Mouse (Mus musculus) large intestine, adult 2 months (tissue): ENCODE data around the gene Chd2. TPM values are rescaled to one million over a fixed set of nuclear protein-coding genes. Genes with fewer than 3 reads are reported as not detected.
"Not testable (repeated sequence)": the region's sequence is repeated elsewhere in the genome, so short reads cannot be mapped to it uniquely, and the experiment has no call there.

Experiments
- DNase-seq: peaks from one replicate; pipeline ENCODE4 v3.0.0-alpha.2; 2012; ENCODE audit warnings: low read depth, low spot score
- whole genome bisulfite sequencing: fragments of 180-500 bp; shearing (Covaris S2); methylation state at CpG from one replicate; pipeline ENCODE4 v1.1.7; 2018; 5-methylcytosine and 5-hydroxymethylcytosine counted together
- polyA plus RNA-seq: library from polyadenylated mRNA; depleted of rRNA; stranded (reverse); fragments of >200 nt; gene quantifications from 2 replicates; pipeline ENCODE4 v1.2.3, GENCODE M21; 2012

The Chd2 gene
- polyA plus RNA-seq, 1 experiment: 14.6 TPM

GRCm38 (mm10) chr7:73527225-73527624, 14.4 kb downstream of the Chd2 start:
- WGBS: 76% methylated on average over 4 of the region's 4 CpGs
- no peak for DNase-seq

DNA sequence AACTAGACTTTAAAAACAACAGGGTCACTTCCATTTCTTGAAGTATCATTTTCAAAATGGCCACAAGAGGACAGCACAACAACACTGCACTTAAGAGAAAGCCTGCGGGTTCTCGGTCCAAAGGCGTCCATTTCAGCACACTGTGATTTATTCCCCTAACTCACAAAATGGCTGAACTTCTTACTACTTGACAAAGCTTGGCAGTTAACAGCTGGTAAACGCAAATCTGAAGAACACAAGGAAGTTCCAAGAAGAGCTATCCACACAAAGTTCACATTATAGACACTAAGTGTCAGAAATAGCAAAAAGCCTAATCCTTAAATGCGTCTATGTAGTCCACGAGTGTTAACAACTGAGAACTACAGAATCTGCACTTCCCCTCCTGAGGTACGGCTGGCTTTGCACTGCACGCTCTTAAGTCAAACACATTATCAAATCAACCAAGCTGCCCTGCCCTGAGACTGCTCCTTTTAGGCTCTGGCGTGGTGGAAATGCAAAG, 17.1 kb downstream of the Chd2 start:
- 7% methylated on average over 9 of the region's 9 CpGs for WGBS
- no peak for DNase-seq

- 59% methylated on average over 1 of the region's 1 CpGs for WGBS
Measured at GRCm38 (mm10) chr7:73523608-73524259, 17.9 kb downstream of the Chd2 start.

DNA sequence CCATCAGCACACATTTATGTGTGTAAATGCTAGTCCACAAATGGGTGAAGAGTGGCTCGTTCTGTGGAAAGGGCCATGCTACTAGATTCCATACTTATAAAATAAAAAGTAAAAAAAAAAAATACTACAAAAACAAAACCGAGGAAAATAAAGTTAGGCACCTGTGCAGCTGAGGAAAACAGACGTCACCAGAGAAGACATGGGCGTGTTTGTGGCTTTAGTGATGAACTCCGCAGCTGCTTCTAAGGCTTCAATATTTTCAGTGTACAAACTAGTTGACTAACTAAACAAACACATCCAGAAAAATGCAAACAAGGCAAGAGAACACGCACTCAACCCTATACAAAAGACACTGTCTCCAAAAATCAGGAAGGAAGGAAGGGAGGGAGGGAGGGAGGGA, 18.4 kb downstream of the Chd2 start:
- DNase-seq: no peak
- WGBS: 54% methylated on average over 6 of the region's 6 CpGs

More at GRCm38 (mm10) chr7:73523608-73524259, 17.9 kb downstream of the Chd2 start:
- no peak for DNase-seq

DNA sequence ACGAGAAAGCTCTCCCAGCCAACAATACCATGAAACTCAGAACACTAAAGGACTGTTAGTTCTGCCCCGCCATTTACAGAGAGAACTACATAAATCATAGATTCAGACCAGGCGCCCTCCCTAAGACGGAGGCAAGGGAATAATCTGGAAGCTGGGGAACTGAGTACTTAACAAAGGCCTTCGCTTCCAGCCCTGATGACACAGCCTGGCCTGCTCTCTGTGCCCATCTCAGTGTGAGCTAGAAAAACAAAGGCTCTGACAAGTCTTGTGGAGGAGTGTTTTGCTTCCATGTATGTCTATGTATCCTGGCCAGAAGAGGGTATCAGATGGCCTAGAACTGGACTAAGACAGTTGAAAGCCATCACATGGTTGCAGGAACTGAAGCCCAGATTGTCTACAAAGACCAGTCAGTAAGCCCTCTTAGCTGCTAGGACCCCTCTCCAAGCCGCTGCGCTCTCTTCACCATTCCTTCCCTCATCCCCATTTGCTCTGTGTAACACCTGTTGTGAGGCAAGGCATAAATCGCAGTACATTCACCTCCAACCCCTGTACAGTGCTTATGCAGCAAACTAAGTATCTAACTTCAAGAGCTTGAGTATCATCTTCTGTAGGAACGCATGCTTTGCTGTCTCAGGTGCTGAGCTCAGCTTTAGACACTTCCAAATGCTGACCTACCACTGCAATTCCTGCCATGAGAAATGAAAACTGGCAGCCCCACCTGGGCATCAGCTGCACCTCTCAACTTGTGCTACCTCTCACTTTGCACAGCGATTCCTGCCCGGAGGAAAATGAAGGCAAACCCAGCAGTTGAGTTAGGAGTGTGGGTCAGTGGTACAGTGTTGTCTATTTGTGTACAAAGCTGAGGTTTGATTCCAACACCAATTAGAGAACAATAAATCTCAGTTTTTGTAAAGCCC, 20.1 kb downstream of the Chd2 start:
- DNase-seq: no peak
- WGBS: 88% methylated on average over 11 of the region's 11 CpGs

DNA sequence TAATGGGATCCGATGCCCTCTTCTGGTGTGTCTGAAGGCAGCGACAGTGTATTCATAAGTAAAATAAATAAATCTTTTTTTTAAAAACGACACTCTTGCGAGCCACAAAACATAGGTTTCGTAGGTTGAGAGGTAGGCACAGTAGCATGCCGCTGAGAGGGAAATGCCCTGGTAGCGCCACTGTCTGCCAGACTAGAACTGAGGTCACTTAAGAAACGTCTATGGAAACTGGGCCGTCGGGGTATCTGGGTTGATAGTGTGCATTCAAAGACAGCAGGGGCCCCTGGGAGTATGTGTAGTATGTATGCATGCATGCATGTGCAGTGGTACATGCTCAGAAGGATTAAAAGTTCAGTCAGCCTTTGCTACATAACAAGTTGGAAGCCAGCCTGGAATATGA, 21.4 kb downstream of the Chd2 start:
- DNase-seq: no peak
- WGBS: 90% methylated on average over 10 of the region's 10 CpGs

- WGBS: 90% methylated on average over 16 of the region's 16 CpGs
- DNase-seq: no peak
Measured at GRCm38 (mm10) chr7:73519060-73519796, 22.4 kb downstream of the Chd2 start.

DNA sequence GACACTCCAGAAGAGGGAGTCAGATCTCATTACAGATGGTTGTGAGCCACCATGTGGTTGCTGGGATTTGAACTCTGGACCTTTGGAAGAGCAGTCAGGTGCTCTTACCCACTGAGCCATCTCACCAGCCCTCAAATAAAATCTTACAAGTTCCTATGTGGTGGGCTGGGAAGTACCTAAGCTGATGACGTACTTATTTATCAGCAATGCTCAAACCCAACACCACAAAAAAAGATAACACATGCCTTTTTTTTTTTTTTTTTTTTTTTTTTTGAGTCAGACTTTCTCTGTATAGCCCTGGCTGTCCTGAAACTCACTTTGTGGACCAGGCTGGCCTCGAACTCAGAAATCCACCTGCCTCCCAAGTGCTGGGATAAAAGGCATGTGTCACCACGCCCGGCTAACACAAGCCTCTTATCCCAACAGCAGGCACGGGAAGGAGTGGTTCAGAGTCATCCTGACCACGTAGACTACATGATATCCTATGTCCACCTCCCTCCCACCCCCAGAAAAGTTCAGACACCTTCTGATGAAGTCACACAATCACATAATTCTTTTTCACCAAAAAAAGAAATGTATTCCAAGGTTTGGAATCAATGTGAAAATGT, 23.2 kb downstream of the Chd2 start:
- not testable (repeated sequence) for DNase-seq
- WGBS: 85% methylated on average over 6 of the region's 6 CpGs

DNA sequence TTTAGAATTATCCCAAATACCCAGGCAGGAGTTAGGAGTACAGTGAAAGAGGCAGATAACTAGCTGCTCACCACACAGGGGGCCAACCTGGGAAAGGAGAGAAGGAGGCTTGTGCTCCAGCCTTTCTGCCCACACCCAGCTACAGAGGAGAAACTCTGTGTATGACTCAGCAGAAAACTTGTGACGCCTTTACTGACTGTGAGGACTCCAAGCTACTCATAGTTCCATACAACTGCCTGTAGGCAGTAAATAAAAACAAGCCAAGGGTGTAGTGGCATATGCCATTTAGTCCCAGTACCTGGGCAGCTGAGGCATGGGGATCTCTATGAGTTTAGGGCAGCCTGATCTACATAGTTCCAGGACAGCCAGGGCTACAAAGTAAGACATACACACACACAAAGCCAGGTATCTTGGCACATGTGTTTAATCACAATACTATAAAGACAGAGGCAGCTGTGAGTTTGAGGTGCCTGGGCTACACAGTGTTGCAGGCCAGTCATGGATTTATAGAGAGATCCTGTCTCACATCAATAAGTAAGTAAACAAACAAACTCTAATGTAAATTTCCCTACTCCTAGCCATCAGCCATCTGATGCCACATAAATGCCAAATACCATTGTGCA, 24.1 kb downstream of the Chd2 start:
- WGBS: 10% methylated on average over 1 of the region's 1 CpGs
- no peak for DNase-seq

DNA sequence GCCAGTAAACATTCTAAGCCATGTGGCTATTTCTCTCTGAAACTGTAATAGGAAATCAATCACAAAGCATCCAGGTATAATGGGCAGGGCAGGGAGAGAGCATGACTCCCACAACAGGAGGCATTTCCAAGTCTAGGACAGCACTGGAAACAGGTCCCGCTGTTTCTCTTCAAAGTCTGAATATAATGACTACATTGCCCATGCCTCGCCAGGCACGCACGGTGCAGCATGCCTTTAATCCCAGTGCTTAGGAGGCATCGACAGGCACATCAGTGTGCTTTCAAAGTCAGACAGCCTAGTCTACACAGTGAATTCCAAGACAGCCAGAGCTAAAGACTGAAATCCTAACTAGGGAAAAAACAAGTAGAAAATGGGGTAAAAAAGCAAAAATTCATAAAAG, 24.8 kb downstream of the Chd2 start:
- DNase-seq: no peak
- WGBS: 67% methylated on average over 5 of the region's 5 CpGs

DNA sequence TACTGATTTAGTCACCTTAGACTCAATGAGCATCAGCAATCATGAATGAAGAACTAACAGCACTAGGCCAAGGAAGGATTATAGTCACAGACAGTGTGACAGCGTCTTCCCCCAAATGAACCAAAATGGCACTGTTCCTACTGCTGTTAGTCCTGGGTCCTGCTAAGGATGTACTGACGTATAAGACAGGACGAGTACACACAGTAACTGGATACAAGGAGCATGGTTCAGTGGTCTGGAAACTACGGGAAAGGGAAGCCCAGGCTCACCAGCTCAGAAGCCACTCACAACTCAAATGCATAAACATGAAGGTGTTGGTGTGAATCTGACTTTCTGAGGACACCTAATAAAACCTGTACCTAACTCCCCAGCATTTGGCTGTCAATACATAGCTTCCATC, 27.1 kb downstream of the Chd2 start:
- no peak for DNase-seq
- 92% methylated on average over 4 of the region's 4 CpGs for WGBS

DNA sequence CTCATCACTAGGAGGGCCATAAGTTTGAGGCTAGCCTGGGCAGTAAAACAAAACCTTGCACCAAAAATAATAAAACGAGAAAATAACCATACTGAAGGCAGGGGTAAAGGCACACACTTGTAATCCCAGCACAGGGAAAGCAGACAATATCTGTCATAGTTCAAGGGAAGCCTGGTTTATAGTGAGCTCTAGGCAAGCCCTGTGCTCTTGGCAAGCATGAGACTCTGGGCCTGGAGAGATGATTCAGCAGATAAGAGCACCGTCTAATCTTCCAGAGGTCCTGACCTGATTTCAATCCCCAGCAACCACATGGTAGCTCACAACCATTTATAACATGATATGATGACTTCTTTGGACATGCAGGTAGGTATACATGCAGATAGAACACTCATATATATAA, 29.2 kb downstream of the Chd2 start:
- WGBS: 44% methylated on average over 2 of the region's 2 CpGs
- DNase-seq: no peak

DNA sequence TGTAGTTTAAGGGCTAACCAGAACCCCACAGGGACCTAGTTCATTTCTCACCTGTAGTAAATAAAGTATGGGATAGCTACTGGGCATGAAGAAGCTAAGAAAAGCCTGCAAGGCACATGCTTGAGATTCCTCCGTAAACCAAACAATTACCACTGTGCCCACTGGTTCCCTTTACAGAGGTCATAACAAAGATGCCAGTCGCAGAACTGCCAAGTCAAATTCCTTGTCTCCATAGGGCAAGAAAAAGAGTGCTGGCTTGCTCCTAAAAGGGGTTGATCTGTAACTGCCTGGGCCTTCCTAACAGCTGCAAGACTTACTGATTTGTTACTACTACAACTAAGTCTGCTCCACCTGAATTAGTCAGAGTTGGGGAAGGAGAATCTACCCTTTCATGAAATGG, 32.9 kb downstream of the Chd2 start:
- DNase-seq: no peak
- 81% methylated on average over 2 of the region's 2 CpGs for WGBS

- DNase-seq: no peak
- 85% methylated on average over 6 of the region's 6 CpGs for WGBS
Measured at GRCm38 (mm10) chr7:73507491-73507890, 34.1 kb downstream of the Chd2 start.

GRCm38 (mm10) chr7:73506852-73507251, 34.8 kb downstream of the Chd2 start:
- 98% methylated on average over 1 of the region's 1 CpGs for whole genome bisulfite sequencing

DNA sequence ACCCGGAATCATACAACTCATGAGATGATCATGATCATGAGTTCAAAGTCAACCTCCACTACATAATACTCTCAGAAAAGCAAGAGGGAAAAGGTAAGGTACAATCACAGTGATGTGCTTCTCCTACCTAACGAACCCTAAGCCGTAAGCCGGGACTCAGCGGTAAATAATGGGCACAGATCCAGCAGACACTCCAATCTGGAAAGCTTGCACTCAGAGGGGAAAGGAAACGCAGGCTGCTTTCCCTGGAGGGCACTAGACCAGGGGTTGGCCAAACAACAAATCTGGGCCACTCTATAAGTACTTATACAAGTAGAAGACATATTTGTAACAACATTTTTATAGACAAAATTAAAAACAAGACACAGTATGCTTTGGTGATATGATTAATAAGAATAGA, 36.4 kb downstream of the Chd2 start:
- DNase-seq: no peak
- 74% methylated on average over 6 of the region's 6 CpGs for WGBS

More at GRCm38 (mm10) chr7:73506852-73507251, 34.8 kb downstream of the Chd2 start:
- DNase-seq: no peak

GRCm38 (mm10) chr7:73498200-73498599, 43.4 kb downstream of the Chd2 start:
- no peak for DNase-seq
- 82% methylated on average over 2 of the region's 2 CpGs for WGBS

GRCm38 (mm10) chr7:73489261-73489660, 52.4 kb downstream of the Chd2 start:
- WGBS: 81% methylated on average over 5 of the region's 5 CpGs
- DNase-seq: no peak

- 80% methylated on average over 6 of the region's 6 CpGs for WGBS
- no peak for DNase-seq
Measured at GRCm38 (mm10) chr7:73481094-73481493, 60.5 kb downstream of the Chd2 start.
